Mouse (Mus musculus) olfactory bulb, adult 2 months (tissue): Measurements from ENCODE around the gene Pth. TPM values are rescaled to one million over a fixed set of nuclear protein-coding genes. Genes with fewer than 3 reads are reported as not detected.

Source experiments
- H3K27ac ChIP-seq: fragments of 200-500 bp; 2 replicates; pipeline ENCODE4 v1.5.1; 2012; ENCODE audit warnings: low read depth, low read length; ENCODE audit not compliant: insufficient read depth
- H3K4me1 ChIP-seq: fragments of 200-500 bp; 2 replicates; pipeline ENCODE4 v1.6.1; 2012; ENCODE audit warnings: low read length; ENCODE audit not compliant: control insufficient read depth, insufficient read depth
- H3K4me3 ChIP-seq: fragments of 200-500 bp; 2 replicates; pipeline ENCODE4 v1.5.1; 2012; ENCODE audit warnings: mild to moderate bottlenecking, low read depth, low read length, moderate library complexity; ENCODE audit not compliant: insufficient read depth
- CTCF ChIP-seq: fragments of 200-500 bp; IDR thresholded peaks from 2 replicates; pipeline ENCODE4 v1.5.1; 2012; ENCODE audit warnings: low read depth, mild to moderate bottlenecking, low read length, moderate library complexity; ENCODE audit not compliant: insufficient read depth
- POLR2A ChIP-seq: fragments of 200-500 bp; IDR thresholded peaks from 2 replicates; pipeline ENCODE4 v1.6.1; 2012; ENCODE audit warnings: mild to moderate bottlenecking, low read depth, low read length, moderate library complexity; ENCODE audit not compliant: insufficient read depth
- WGBS: fragments of 180-500 bp; shearing (Covaris S2); methylation state at CpG from one replicate; pipeline ENCODE4 v1.1.7; 2018; 5-methylcytosine and 5-hydroxymethylcytosine counted together
- polyA plus RNA-seq: library from polyadenylated mRNA; stranded (reverse); fragments of >200 nt; gene quantifications from 2 replicates; pipeline ENCODE4 v1.2.4, GENCODE M21; 2012; ENCODE audit warnings: low replicate concordance; ENCODE audit not compliant: missing spikeins, insufficient read depth, insufficient read length

The Pth gene
- polyA plus RNA-seq, 1 experiment: not detected

DNA sequence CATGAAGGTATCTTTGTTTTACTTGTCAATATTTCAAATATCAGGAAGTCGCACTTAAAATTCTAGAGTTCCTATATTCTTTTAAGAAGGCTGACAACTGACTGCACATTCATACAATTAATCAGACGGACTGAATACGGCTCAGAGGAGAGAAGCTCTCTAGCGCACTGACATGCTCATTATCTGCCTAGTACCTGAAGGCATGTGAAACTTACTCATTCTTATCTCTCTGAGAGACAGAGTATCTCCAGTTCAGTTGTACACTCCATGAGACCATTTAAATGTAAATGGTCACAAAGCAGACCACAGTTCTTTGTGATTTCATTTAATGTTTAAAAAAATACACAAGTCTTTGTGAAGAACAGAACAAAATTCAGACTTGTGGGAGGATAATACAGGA is 20.9 kb downstream of the Pth start:
- no peak overlapping the region for H3K27ac ChIP-seq
- WGBS: 67% methylated on average over 4 of the region's 4 CpGs
- peaks cover 4% of the 10 kb centered on the region for H3K4me1 ChIP-seq
- TF ChIP-seq CTCF (no peak), POLR2A (no peak)
- no peak overlapping the region for H3K4me3 ChIP-seq

DNA sequence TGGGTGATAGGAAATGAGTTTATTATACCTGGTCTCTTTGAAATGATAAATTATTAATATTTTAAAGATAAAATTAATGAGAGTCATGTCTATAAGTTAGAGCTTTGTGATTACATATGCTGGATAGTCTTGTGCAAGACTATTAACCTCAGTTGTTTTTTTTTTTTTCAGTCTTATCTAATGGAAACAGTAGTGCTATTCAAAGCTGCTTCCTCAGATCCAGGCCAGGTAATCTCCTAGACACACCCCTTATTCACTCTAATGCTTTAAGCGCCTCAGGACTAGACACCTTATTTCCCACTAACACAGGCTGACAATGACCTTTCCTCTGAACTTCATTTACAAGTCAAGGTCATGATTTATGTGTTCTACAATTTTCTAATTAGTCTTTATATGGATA is 39.3 kb downstream of the Pth start:
- H3K4me3 ChIP-seq: no peak overlapping the region
- 91% methylated on average over 1 of the region's 1 CpGs for WGBS
- no peak overlapping the region for H3K27ac ChIP-seq
- H3K4me1 ChIP-seq: no peaks in the 10 kb centered on the region
- TF ChIP-seq CTCF: no peak
- TF ChIP-seq POLR2A: no peak

DNA sequence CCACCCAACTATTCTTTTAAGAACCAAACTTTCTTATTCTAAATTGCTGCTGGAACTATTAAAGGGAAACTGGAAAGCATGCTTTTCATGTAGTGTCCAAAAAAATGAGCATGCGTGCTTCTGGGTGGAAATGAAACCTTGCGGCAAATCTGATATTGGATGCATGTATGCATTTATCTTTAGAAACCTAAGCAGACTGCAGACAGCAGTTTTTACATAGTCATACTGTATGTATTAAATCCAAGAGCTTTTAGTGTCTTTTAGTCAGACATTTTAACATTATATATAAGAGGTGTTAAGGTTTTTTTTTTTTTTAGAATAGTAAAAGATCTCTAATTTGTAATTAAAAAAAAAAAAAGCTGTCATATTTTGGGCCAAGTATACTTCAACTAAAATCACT is 40.7 kb downstream of the Pth start:
- Histone ChIP-seq H3K4me3 (no peak overlapping the region), H3K4me1 (no peaks in the 10 kb centered on the region), H3K27ac (no peak overlapping the region)
- 52% methylated on average over 2 of the region's 2 CpGs for WGBS
- TF ChIP-seq CTCF: no peak
- no peak for TF ChIP-seq POLR2A

DNA sequence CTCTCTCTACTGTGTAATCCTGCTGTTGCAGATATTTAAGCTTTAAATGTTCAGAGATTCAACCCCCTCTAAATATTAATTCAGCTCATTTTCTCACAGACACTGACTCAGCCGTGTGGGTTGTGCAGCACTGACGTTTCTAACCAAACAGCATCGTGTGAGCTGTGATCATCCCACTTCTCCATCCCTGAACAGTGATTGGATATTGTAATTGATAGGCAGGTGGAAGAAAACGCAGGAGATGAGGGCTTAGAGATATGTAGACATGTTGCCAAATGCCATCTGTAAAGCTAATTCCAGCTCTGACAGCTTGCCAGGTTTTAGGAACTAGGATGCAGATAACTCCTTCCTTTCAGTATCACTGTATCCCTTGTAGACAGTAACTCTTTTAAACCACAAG is 41.1 kb downstream of the Pth start:
- Histone ChIP-seq H3K4me1 (no peaks in the 10 kb centered on the region), H3K4me3 (no peak overlapping the region), H3K27ac (no peak overlapping the region)
- WGBS: 6% methylated on average over 4 of the region's 4 CpGs
- TF ChIP-seq POLR2A: no peak
- TF ChIP-seq CTCF: no peak

Other genes starting within 250 kb of the Pth start
- gene Arntl, start 181.1 kb downstream of the Pth start, polyA plus RNA-seq: not detected in 2 replicates
- not detected in 2 replicates for gene Btbd10, start 19.2 kb downstream of the Pth start, polyA plus RNA-seq
- gene Far1, start 125.3 kb upstream of the Pth start, polyA plus RNA-seq: not detected in 2 replicates